Mouse (Mus musculus) cerebellum, adult 2 months (tissue): ENCODE data around the gene Vegfb. TPM values are rescaled to one million over a fixed set of nuclear protein-coding genes. Genes with fewer than 3 reads are reported as not detected.

Experiments
- DNase-seq, 2 experiments: peaks; one replicate each; pipeline ENCODE4 v3.0.0; 2021
- H3K27ac ChIP-seq: fragments of 200-500 bp; 2 replicates; pipeline ENCODE4 v1.5.1; 2012; ENCODE audit warnings: low read length, control low read depth, inconsistent platforms; ENCODE audit not compliant: insufficient read depth
- H3K27me3 ChIP-seq: fragments of 200-500 bp; 2 replicates; pipeline ENCODE4 v1.6.1; 2012; ENCODE audit warnings: inconsistent platforms, mild to moderate bottlenecking, low read length, moderate library complexity; ENCODE audit not compliant: control insufficient read depth, insufficient read depth
- H3K4me1 ChIP-seq: fragments of 200-500 bp; 2 replicates; pipeline ENCODE4 v1.6.1; 2011; ENCODE audit warnings: low read length; ENCODE audit not compliant: control insufficient read depth, insufficient read depth
- H3K4me3 ChIP-seq: fragments of 200-500 bp; replicated peaks from 2 replicates; pipeline ENCODE3; 2011; ENCODE audit warnings: mild to moderate bottlenecking, low read depth, low read length, control low read depth; ENCODE audit not compliant: insufficient read depth
- CTCF ChIP-seq: fragments of 200-500 bp; IDR thresholded peaks from 2 replicates; pipeline ENCODE4 v1.5.1; 2011; ENCODE audit warnings: low read depth, mild to moderate bottlenecking, control low read depth, low read length, moderate library complexity, borderline replicate concordance; ENCODE audit not compliant: insufficient read depth
- POLR2A ChIP-seq: fragments of 200-500 bp; IDR thresholded peaks from 2 replicates; pipeline ENCODE4 v1.6.1; 2011; ENCODE audit warnings: low read length, control low read depth, borderline replicate concordance; ENCODE audit not compliant: insufficient read depth
- WGBS: fragments of 180-500 bp; shearing (Covaris S2); methylation state at CpG from one replicate; pipeline ENCODE4 v1.1.7; 2018; 5-methylcytosine and 5-hydroxymethylcytosine counted together
- polyA plus RNA-seq: library from polyadenylated mRNA; depleted of rRNA; stranded (reverse); fragments of >200 nt; gene quantifications from 2 replicates; pipeline ENCODE4 v1.2.3, GENCODE M21; 2012

Vegfb gene
- polyA plus RNA-seq, 1 experiment = 100.0 TPM

DNA sequence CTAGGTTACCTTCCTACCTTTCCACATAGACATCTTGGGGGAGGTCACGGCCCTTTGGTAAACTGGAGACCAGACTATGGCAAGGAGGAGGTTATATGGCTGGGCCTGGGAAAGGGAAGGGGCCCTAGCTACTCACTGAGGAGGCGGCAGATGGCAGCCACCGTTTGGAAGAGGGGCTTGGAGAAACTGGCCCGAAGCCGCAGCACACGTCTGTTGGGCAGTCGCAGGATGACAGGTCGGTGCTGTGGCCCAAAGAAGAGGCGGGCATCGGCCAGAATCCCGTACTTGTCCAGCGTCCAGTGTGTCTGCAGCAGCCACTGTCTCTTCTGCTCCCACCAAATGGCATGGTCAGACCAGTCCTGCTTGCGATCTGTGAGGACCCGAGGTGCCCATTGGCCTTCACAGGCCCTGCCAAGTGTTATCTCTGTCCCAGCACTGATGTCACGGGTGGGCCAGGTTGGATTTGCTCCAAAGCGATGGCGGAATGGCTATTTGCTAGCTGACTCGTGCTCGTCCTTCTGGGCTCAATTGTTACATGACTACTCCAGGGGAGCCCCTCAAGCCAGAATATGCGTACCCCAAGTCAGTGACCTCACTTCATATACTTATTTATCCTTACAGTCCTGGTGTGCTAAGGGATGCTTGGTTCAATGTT lies 27.2 kb upstream of the Vegfb start:
- H3K4me1 ChIP-seq = no peaks in the 10 kb centered on the region
- WGBS = 63% methylated on average over 20 of the region's 20 CpGs
- TF ChIP-seq POLR2A (no peak), CTCF (no peak)
- DNase-seq = no peak
- no peak overlapping the region for H3K27ac ChIP-seq
- H3K27me3 ChIP-seq = no peaks in the 10 kb centered on the region
- H3K4me3 ChIP-seq = no peak overlapping the region

DNA sequence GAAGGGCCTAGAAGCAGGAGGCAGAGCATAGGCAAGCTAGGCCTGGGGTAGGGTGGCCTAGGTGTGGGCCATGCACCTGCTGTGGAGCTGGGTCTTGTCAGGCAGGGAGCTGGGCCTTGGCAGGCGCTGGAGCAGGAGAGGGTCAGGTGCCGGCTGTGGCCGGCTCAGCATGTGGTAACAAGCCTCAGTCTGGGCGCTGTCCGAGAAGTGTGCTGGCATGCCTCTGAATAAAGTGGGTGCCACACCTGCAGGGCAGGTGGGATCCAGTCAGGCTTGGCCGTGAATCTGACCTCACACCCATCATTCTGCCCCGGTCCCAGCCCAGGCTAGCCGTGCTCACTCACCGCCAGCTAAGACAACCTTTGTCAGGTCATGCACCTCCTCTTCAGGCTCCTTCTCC lies 26.5 kb upstream of the Vegfb start:
- Histone ChIP-seq H3K4me1 (no peaks in the 10 kb centered on the region), H3K27me3 (no peaks in the 10 kb centered on the region), H3K27ac (no peak overlapping the region), H3K4me3 (no peak overlapping the region)
- DNase-seq = no peak
- 75% methylated on average over 9 of the region's 9 CpGs for WGBS
- TF ChIP-seq POLR2A = no peak
- no peak for TF ChIP-seq CTCF

DNA sequence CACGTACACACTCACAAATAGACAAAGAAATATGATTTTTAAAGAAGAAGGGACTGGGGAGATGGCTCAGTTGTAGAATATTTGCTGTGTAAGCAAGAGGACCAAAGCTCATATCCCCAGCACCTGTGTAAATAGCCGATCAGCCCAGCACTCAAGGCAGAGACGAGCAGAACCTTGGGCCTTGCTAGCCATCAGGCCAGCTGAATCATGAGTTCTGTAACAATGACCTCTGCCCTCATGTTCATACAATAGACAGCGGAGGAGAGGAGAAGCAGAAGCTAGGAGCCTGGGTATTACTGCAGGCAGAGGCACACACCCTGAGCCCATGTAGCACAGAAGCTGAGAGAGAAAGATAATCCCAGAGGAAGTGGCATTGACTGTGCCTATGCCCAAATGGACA lies 25.0 kb upstream of the Vegfb start:
- 87% methylated on average over 4 of the region's 4 CpGs for WGBS
- TF ChIP-seq CTCF (no peak), POLR2A (no peak)
- Histone ChIP-seq H3K27me3 (no peaks in the 10 kb centered on the region), H3K4me1 (no peaks in the 10 kb centered on the region), H3K27ac (no peak overlapping the region), H3K4me3 (no peak overlapping the region)
- no peak for DNase-seq

GRCm38 (mm10) chr19:7006892-7007593 lies 19.6 kb upstream of the Vegfb start:
- TF ChIP-seq CTCF (no peak), POLR2A (no peak)
- Histone ChIP-seq H3K27me3 (no peaks in the 10 kb centered on the region), H3K4me1 (no peaks in the 10 kb centered on the region), H3K27ac (no peak overlapping the region), H3K4me3 (no peak overlapping the region)
- 87% methylated on average over 9 of the region's 9 CpGs for WGBS
- no peak for DNase-seq

DNA sequence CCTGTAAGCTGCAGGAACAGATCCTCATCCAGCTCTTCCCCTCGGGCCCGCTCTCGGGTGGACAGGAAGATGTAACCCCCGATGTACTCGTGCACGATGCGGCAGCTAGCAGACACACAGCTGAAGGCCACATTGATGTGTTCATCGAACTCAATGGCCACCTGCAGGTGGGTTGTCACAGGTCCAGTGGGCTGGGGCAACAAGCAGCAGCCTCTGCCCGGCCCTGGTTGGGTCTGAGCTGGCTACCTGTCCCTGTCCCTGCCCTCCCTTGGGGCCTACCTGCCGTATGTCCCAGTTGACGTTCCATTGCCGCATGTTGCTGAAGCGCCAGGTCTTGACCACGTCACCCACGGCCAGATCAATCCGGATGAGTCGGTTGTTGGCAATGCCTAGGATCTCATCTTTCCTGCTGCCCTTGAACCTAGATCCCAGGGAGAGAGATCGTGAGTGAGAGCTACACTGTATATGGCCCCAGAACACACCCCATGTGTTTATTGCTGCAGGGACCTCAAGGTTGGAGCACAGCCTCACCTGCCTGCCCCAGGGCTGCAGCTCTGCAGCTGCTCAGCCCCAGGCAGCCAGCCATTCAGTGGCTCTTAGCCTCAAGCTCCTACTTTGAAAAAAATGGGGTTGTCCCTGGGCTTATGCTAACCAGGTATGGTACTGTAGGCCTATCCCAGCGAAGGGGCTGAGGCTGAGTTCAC lies 12.1 kb upstream of the Vegfb start:
- no peak overlapping the region for H3K27ac ChIP-seq
- DNase-seq = peak in 1 of 2 experiments; percentile 12
- no peaks in the 10 kb centered on the region for H3K27me3 ChIP-seq
- H3K4me3 ChIP-seq = no peak overlapping the region
- peaks cover 7% of the 10 kb centered on the region; the same call in 1 of the 2 replicates for H3K4me1 ChIP-seq
- 90% methylated on average over 19 of the region's 19 CpGs for WGBS
- TF ChIP-seq POLR2A (no peak), CTCF (no peak)

- peaks cover 12% of the 10 kb centered on the region for H3K4me1 ChIP-seq
- no peak for DNase-seq
- H3K27me3 ChIP-seq = no peaks in the 10 kb centered on the region
- WGBS = 91% methylated on average over 9 of the region's 9 CpGs
- TF ChIP-seq CTCF (no peak), POLR2A (no peak)
- H3K27ac ChIP-seq = no peak overlapping the region
- H3K4me3 ChIP-seq = no peak overlapping the region
Observed at GRCm38 (mm10) chr19:6997721-6998290, 10.4 kb upstream of the Vegfb start.

DNA sequence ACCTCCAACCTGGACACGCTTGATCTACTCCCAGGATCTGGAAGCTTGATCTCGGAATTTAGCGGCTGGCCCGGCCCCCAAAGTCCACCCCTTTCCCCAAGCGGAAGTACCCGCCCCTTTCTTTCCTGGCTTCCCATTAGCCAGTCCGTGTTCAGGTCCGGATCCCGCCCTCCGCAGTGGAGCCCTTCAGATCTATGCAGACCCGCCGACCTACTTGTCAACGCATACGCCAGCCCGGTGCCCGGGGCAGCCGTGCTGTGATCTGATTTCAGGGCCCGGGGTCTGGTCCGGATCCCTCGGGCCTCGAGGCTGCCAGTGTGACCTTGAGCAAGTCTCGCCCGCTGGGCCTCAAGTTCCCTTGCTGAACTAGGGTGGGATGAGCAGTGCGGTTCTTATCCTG lies 8.6 kb upstream of the Vegfb start, which contains the start of the genes Nudt22 and Trpt1:
Nudt22 (minus strand) TSS at position 112 of the 400 bp plus-strand sequence.
Trpt1 (plus strand) TSS at position 126 of the 400 bp plus-strand sequence.
- peak; percentile 89 to 92 for DNase-seq
- Histone ChIP-seq H3K4me1 (peaks cover 12% of the 10 kb centered on the region), H3K27ac (peak within 1 kb of the TSS; percentile 41), H3K4me3 (peak within 1 kb of the TSS; percentile 72), H3K27me3 (no peaks in the 10 kb centered on the region)
- TF ChIP-seq POLR2A = peak; percentile 87
- no peak for TF ChIP-seq CTCF
- 1% methylated on average over 24 of the region's 24 CpGs for WGBS
